Mouse (Mus musculus): ENCODE measurements around the gene Aqp9. TPM values are rescaled to one million over a fixed set of nuclear protein-coding genes. Genes with fewer than 3 reads are reported as not detected.
A peak's percentile ranks its signal among the peaks of the same experiment; 100 is the strongest.

Gene Aqp9
- total RNA-seq (2015; ENCODE audit: low replicate concordance) (128 and 166 TPM in 2 replicates), total RNA-seq (2017; ENCODE audit: low replicate concordance) (163 and 167 TPM in 2 replicates)

DNA sequence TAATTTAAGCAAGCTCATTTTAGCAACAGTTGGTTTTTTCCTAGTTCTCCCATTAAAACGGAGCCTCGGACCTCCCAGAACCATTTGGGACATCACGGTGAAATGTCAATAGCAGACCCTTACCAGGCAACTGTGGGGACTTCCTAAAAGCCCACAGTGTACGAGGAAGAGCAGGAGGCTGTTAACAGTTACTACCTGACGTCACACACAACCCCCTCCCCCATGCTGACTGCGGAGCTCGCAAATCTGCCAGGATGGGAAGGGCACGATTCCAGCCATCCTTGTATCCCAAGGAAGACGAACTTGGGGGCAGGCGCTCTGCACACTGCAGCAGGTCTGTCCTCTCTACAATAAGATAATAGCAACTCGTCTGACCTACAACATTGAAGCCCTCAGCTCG, at the start of gene Aqp9:
Gene Aqp9 (minus strand): TSS at position 172 of the 400 bp plus-strand sequence.
- ATAC-seq (replicated peaks; ENCODE audit: low FRiP score, poor library complexity, severe bottlenecking), result no peak

- ATAC-seq (replicated peaks; ENCODE audit: low FRiP score, poor library complexity, severe bottlenecking), result no peak
Measured at GRCm38 (mm10) chr9:71217793-71218095, 49.3 kb upstream of the Aqp9 start.

DNA sequence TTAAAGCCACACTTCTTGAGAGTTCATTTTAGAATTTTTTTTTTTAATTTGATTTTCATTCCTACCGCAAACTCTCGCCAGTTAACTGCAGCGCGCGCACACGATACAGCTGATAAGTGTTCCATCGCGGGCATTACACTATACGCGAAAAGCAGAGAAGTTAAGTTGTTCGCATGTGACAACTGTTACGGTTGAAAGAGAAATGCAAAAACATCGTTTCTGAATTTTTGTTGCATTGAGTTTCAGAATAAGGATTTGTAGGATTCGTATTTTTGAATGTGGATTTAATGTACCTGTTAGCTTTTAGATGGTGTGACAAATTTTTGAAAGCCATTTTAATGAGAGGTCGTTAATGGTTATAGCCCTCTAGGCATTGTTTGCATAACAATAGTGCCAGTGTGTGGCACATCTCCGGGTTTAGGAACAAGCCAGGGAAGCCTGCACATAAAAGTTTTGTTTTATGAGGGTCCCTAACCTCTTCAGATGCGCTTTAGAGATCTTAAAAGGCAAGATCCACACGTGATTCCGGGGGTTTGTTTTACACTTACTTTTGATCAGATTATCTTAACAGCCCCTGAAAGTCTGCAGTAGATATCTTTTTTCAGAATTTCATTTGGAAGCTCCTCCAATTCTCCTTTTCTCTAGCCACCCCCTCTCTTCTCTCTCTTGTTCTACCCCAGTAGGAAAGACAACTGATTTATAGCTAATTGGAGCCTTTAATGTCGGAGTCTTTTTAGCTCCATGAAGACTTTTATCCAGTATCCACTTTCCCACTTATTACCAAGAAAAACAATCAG, 48.7 kb upstream of the Aqp9 start:
- no peak for ATAC-seq (replicated peaks; ENCODE audit: low FRiP score, poor library complexity, severe bottlenecking)

DNA sequence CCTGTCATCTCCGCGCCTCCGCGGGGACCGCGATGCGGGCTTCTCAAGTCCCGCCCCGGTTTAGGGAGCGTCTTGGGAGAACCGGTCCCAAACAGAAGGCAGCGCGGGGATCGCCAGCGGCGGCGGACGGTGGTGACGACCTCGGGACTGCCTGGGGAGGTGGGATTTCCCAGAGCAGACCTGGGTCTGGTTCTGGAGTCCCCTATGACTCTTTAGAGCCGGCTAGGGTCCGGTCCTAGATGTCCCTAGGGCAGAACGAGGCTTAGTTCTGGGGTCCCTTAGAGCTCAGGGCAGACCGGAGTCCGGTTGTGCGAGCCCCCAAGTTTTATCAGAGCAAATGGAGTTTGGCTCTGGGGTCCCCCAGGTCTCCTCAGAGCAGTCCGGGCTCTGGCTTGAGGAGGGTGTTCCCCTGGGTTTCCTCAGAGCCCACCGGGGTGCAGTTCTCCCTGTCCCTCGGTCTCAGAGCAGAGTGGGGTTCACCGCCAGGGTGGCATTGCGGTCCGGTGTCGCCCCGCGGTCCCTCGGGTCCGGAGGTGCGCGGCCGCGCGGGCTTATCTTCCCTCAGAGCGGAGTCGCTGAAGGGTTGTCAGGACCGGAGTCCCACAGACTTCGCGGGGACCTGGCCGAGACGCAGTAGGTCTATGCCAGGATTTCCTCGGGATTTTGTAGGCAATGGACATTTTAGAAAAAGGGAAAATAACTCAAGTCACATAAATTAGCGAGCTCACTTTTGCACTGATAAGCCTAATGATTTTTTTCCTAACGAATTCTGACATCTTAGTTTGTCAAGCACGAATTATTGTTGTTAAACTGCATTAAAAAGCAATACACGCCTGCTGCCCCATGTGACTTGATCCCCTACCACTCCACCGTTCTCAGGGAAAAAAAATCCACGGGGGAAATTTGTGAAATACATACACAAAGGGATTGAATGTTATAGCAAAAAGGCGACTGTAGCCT, 47.8 kb upstream of the Aqp9 start:
- ATAC-seq (replicated peaks; ENCODE audit: low FRiP score, poor library complexity, severe bottlenecking), result no peak

DNA sequence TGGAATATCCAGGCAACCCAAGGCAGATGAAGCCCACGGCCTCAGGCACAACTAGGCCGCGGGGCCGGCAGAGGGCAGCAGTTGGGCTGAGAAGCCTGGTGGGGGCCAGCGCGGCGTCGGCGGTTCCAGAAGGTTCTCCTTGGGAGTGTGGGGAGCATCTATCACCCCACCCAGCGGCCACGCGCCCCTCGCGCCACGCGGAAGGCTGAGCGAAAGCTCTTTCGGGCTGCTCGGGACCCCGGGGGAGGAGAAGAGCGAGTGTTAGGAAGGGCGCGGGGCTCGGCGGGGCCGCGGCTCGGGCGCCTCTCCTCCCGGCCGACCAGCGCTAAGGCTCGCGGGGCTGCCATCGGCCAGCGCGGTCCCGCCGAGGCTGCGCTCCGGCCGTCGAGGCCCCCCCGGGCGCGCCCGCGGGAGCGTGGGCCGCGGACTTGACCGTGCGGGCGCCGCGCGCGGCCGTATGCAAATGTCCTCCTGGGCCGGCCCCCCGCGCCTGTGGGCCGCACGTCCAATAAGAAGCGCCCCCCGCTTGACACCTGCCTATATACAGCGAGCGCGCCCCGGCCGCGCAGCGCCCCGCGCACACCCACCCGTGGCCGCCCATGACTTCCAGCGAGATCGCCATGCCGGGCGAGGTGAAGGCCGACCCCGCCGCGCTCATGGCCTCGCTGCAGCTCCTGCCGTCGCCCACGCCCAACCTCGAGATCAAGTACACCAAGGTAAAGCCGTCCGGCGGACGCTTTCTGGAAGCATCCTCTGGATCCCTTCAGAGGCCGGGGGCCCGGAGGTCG, 47.0 kb upstream of the Aqp9 start, which contains the start of gene Aldh1a2:
Gene Aldh1a2 (plus strand): TSS at position 542 of the 788 bp plus-strand sequence.
- ATAC-seq (replicated peaks; ENCODE audit: low FRiP score, poor library complexity, severe bottlenecking), result no peak

GRCm38 (mm10) chr9:71213636-71214035, 45.2 kb upstream of the Aqp9 start:
- no peak for ATAC-seq (replicated peaks; ENCODE audit: low FRiP score, poor library complexity, severe bottlenecking)

GRCm38 (mm10) chr9:71210870-71211269, 42.4 kb upstream of the Aqp9 start:
- ATAC-seq (replicated peaks; ENCODE audit: low FRiP score, poor library complexity, severe bottlenecking), result no peak

DNA sequence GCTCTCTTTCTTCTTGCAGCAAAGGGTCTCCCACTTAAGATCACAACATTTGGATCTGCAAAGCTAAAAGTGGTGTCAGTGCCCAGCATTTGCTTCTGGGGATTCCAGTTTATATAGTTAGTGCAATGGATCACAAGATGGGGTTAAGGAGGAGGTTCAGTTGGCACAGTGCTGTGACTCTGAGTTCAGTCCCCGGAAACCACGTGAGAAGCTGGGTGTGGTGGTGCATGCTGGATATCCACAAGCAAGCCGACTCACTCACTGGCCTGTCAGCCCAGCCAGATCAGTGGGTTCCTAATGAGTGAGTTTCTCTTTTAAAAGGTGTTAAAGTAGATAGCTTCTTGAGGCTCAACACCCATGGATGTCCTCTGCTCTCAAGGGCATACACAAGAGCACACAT, 40.8 kb upstream of the Aqp9 start:
- no peak for ATAC-seq (replicated peaks; ENCODE audit: low FRiP score, poor library complexity, severe bottlenecking)

GRCm38 (mm10) chr9:71202265-71202664, 33.8 kb upstream of the Aqp9 start:
- ATAC-seq (replicated peaks; ENCODE audit: low FRiP score, poor library complexity, severe bottlenecking), result no peak

- ATAC-seq (replicated peaks; ENCODE audit: low FRiP score, poor library complexity, severe bottlenecking), result no peak
Measured at GRCm38 (mm10) chr9:71198826-71199225, 30.3 kb upstream of the Aqp9 start.

GRCm38 (mm10) chr9:71188647-71189415, 20.3 kb upstream of the Aqp9 start:
- ATAC-seq (replicated peaks; ENCODE audit: low FRiP score, poor library complexity, severe bottlenecking), result peak; percentile 97

- no peak for ATAC-seq (replicated peaks; ENCODE audit: low FRiP score, poor library complexity, severe bottlenecking)
Measured at GRCm38 (mm10) chr9:71187396-71187795, 18.9 kb upstream of the Aqp9 start.

GRCm38 (mm10) chr9:71185823-71186222, 17.3 kb upstream of the Aqp9 start:
- peak; percentile 68 for ATAC-seq (replicated peaks; ENCODE audit: low FRiP score, poor library complexity, severe bottlenecking)

DNA sequence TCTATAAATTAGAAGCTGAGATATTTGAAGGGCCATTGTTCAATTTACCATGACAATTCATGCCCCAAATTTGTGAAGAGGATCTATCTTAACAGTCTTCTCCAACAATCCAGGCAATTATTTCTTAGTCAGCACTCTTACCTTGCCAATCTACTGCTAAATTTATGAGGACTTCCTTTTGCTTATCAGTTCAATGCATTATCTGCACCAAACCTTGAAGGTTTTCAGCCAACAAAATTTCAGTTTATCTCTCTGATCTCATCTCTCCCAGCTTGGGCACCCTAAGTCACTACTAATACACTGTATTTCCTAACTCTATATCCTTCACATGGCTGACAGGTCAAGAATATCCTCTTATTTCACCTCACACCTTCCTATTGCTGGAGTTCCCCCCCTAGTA, 16.8 kb upstream of the Aqp9 start:
- ATAC-seq (replicated peaks; ENCODE audit: low FRiP score, poor library complexity, severe bottlenecking), result no peak

DNA sequence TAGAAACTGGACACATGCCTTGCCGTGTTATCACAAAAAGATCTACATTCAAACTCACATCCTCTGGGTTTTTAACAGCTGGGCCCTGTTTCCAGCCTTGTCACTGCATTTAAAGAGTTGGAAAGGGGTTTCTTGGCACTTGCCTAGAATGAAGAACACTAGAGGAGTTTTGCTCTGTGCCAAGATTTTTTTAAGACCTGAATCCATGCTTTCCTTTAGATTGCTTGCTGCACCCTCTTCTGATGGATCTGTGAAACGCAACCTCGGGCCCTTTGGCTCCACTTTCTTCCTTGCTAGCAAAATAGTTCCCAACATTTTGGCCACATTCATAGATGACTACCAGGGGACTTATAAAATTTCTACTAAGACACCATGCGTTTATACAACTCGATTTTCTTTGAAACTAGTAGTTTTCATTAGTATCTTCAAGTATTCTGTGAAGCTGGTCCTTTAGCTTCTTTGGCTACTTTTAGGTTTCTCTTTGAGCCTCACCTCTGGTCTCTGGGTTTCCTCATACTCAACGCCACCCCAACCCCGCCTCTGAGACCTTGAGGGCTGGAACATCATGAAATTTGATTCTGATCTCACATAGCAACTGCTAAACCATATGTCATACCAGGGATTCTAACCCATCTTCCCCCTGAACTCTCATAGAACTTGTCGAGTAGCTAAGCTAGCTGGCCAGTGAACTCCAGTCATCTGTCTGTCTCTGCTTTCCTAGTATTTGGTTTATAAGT, 11.7 kb upstream of the Aqp9 start:
- peak; percentile 56 for ATAC-seq (replicated peaks; ENCODE audit: low FRiP score, poor library complexity, severe bottlenecking)

DNA sequence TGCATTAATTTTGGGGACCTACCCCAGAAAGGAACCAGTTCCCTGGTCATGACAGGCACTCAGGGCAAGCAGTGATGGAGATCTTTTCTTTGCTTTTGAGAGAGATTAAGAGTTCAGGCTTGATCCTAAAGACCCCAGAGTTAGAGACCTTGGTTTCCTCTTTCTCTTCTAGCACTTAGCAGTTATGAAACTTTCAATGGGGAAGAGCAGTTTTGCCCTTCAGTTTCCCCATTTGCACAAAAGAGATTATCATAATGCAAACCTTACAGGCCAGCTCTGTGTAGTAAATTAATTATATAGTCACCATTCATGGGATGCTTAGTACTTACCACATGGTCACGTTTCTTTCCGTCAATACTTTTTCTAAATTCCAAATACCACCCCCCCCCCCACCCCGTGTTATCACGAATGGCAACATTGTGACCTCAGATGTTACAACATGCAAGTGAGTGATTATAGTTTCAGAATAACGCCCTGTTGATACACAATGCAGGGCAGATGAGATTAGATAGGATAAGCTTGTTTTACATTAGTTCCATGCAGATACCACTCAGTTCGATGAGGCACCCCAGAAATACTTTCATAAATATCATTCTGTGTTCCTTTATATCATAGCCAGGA, 10.9 kb upstream of the Aqp9 start:
- ATAC-seq (replicated peaks; ENCODE audit: low FRiP score, poor library complexity, severe bottlenecking), result no peak

- no peak for ATAC-seq (replicated peaks; ENCODE audit: low FRiP score, poor library complexity, severe bottlenecking)
Measured at GRCm38 (mm10) chr9:71175686-71176085, 7.2 kb upstream of the Aqp9 start.

- no peak; the same call in 1 of the 2 replicates for ATAC-seq (replicated peaks; ENCODE audit: low FRiP score, poor library complexity, severe bottlenecking)
Measured at GRCm38 (mm10) chr9:71174316-71174975, 6.0 kb upstream of the Aqp9 start.

Data from erythroblast, adult 5-6 weeks (primary cell).